Mouse (Mus musculus) brain, embryonic 14.5 days (tissue): ENCODE results near the gene Hrct1.

Source experiments
- CTCF ChIP-seq: fragments of 200-500 bp; IDR thresholded peaks from 2 replicates; pipeline ENCODE4 v1.5.1; 2012; ENCODE audit warnings: inconsistent platforms, mild to moderate bottlenecking, moderate library complexity, borderline replicate concordance; ENCODE audit not compliant: insufficient read depth, insufficient read length; ENCODE audit errors: extremely low read depth
- POLR2A ChIP-seq: fragments of 200-500 bp; IDR thresholded peaks from 2 replicates; pipeline ENCODE4 v1.6.1; 2012; ENCODE audit warnings: mild to moderate bottlenecking, inconsistent platforms, borderline replicate concordance; ENCODE audit not compliant: poor library complexity, insufficient read depth, insufficient read length, severe bottlenecking; ENCODE audit errors: extremely low read depth

GRCm38 (mm10) chr4:43728576-43728954, 1.6 kb downstream of the Hrct1 start:
- no peak for TF ChIP-seq POLR2A
- TF ChIP-seq CTCF, result no peak
